Mouse (Mus musculus) stomach, embryonic 16.5 days (tissue): Measurements from ENCODE around the gene Rxfp4. TPM values are rescaled to one million over a fixed set of nuclear protein-coding genes. Genes with fewer than 3 reads are reported as not detected.

Experiments
- ATAC-seq: fragments of 200-750 bp; cut with Nextera tagmentation; 2 replicates; pipeline ENCODE4 v1.8.0; 2017; ENCODE audit warnings: moderate number of reproducible peaks, moderate TSS enrichment; ENCODE audit not compliant: insufficient read depth, low FRiP score
- H3K27ac ChIP-seq: fragments of 300-500 bp; sonication (generic); 2 replicates; pipeline ENCODE4 v1.5.1; 2014; ENCODE audit warnings: low read length
- H3K27me3 ChIP-seq: fragments of 300-500 bp; sonication (generic); 2 replicates; pipeline ENCODE4 v1.6.1; 2014; ENCODE audit warnings: low read length, control low read depth, mixed read lengths; ENCODE audit not compliant: control insufficient read depth, insufficient read depth
- H3K36me3 ChIP-seq: fragments of 300-500 bp; sonication (generic); 2 replicates; pipeline ENCODE4 v1.6.1; 2014; ENCODE audit warnings: low read length; ENCODE audit not compliant: control insufficient read depth, insufficient read depth
- H3K4me1 ChIP-seq: fragments of 300-500 bp; sonication (generic); 2 replicates; pipeline ENCODE4 v1.6.1; 2014; ENCODE audit warnings: low read length, control low read depth, mixed read lengths; ENCODE audit not compliant: control insufficient read depth, insufficient read depth
- H3K4me2 ChIP-seq: fragments of 300-500 bp; sonication (generic); 2 replicates; pipeline ENCODE4 v1.6.1; 2014; ENCODE audit warnings: low read depth, low read length, mixed read lengths
- H3K4me3 ChIP-seq: fragments of 300-500 bp; sonication (generic); replicated peaks from 2 replicates; pipeline ENCODE4 v1.5.1; 2014; ENCODE audit warnings: mild to moderate bottlenecking, low read length
- H3K9ac ChIP-seq: fragments of 300-500 bp; sonication (generic); 2 replicates; pipeline ENCODE4 v1.6.1; 2014; ENCODE audit warnings: low read length
- H3K9me3 ChIP-seq: fragments of 300-500 bp; sonication (generic); replicated peaks from 2 replicates; pipeline ENCODE4 v1.6.1; 2016; ENCODE audit warnings: low read length, control low read depth; ENCODE audit not compliant: control insufficient read depth
- WGBS: fragments of 180-500 bp; shearing (Covaris S2); extraction: QIAGEN DNeasy Blood & Tissue Kit; methylation state at CpG from one replicate; pipeline ENCODE4 v1.1.7; 2014; 5-methylcytosine and 5-hydroxymethylcytosine counted together
- polyA plus RNA-seq: library from polyadenylated mRNA; unstranded; fragments of >200 nt; fragmentation: Nextera tagmentation; extraction: Ambion mirVana; gene quantifications from 2 replicates; pipeline ENCODE4 v1.2.1, GENCODE M21; 2015

Gene Rxfp4
- polyA plus RNA-seq, 1 experiment from 2014 or later = not detected

DNA sequence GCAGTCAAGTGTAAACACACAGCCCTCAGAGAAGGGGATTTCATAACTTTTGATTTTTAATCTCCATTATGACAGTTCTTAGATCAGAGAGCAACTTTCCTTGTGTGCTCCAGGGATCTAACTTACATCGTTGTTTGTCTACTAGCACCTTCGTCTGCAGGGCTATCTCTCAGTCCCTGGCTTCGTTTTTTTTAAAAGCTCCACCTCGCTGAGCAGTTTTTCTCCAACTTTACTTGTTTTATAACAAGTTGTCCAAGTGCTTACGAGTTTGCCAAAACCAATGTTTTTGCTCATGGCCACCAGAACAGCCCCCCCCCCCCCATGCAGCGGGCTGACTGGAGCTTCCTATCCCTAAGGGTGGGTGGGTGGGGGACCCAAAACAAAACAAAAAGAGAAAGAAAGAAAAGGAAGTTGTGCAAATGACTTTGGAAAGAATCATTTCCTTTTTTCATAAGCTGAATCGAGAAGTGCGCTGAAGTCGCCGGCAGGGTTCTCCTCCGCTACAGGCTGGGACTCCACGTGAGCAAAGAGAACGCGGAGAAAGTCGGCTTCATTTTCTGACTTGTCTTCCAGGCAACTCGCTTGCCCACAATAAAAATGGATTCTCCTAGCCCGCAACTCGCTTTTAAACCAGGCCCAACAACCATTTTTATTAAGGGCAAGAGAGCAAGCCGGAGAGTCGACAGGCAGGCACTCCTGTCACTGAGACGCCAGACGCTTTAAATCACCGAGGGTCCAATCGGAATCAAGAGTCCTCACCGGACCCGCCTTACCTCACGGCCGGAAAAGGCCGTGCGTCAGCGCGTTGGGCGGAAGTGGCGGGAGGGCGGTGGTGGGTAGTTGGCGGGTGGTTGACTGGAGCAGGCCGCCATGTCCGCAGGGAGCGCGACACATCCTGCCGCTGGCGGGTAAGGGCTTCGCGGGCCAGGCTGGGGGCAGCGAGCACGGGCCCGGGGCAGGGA lies 32.3 kb upstream of the Rxfp4 start, which contains the start of gene Khdc4:
TSS of gene Khdc4 (plus strand) at position 824 of the 962 bp plus-strand sequence.
- H3K4me3 ChIP-seq = peak within 1 kb of the TSS; percentile 100
- H3K9me3 ChIP-seq = no peaks in the 10 kb centered on the region
- H3K36me3 ChIP-seq = peaks cover 3% of the 10 kb centered on the region; the same call in 1 of the 2 replicates
- H3K27ac ChIP-seq = peak within 1 kb of the TSS; percentile 99
- H3K27me3 ChIP-seq = no peaks in the 10 kb centered on the region
- peak within 1 kb of the TSS; percentile 80 for H3K4me2 ChIP-seq
- WGBS = under 1% methylated on average over 47 of the region's 47 CpGs
- H3K9ac ChIP-seq = peak within 1 kb of the TSS; percentile 99
- peaks cover 19% of the 10 kb centered on the region for H3K4me1 ChIP-seq
- ATAC-seq = peak; percentile 99

DNA sequence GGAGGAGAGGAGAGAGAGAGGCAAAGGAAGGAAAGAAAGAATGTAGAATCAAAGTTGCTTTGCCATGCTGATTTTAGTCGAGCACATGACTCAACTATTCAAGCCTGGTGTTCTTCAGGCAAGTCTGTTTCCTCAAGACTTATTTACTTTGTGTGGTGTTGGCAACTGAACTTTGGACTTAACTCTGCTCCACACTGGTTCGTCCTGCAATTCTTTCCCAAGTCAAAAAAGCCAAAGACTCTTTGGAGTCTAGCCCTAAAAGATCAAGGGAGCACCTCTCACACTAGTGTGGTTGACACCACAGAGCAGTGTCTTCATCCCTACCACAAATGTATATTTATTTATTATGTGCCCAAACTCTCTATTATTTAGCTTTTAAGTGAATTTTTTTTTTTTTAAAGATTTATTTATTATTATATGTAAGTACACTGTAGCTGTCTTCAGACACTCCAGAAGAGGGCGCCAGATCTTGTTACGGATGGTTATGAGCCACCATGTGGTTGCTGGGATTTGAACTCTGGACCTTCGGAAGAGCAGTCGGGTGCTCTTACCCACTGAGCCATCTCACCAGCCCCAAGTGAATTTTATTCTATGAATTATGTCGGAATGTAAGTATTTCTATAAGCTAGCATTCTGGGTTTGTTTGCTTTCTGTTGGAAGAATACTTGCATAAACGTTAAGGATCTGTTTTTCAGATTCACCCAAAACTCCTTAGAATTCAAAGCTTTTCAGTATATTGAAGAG lies 31.5 kb upstream of the Rxfp4 start:
- H3K4me2 ChIP-seq = peak overlapping the region; percentile 71
- H3K36me3 ChIP-seq = no peaks in the 10 kb centered on the region
- H3K9me3 ChIP-seq = no peaks in the 10 kb centered on the region
- H3K4me3 ChIP-seq = peak overlapping the region; percentile 100
- H3K9ac ChIP-seq = peak overlapping the region; percentile 78
- H3K4me1 ChIP-seq = peaks cover 19% of the 10 kb centered on the region
- ATAC-seq = peak; percentile 38; the same call in 1 of the 2 replicates
- H3K27ac ChIP-seq = peak overlapping the region; percentile 97
- H3K27me3 ChIP-seq = no peaks in the 10 kb centered on the region
- 52% methylated on average over 7 of the region's 8 CpGs for WGBS

DNA sequence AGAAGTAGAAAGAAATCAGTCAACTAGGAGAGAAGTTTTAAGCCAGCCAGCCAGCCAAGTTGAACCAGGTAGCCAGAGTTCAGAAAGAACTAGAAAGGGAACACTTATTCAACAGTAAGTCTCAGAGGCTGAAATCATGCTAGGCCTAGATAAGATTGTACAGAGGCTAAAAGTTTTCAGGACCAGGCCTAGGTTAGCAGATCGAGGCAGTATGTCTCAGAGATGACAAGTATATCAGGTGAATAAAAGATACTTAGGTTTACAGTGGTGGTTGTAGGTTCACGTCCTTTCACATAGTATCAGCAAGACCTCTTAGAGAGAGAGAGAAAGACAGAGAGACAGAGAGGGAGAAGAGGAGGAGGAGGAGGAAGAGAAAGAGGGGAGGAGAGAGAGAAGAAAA lies 30.9 kb upstream of the Rxfp4 start:
- no peaks in the 10 kb centered on the region for H3K36me3 ChIP-seq
- no peak for ATAC-seq
- no peaks in the 10 kb centered on the region for H3K27me3 ChIP-seq
- peaks cover 19% of the 10 kb centered on the region for H3K4me1 ChIP-seq
- no peaks in the 10 kb centered on the region for H3K9me3 ChIP-seq
- H3K4me3 ChIP-seq = no peak overlapping the region
- H3K27ac ChIP-seq = peak overlapping the region; percentile 82
- no peak overlapping the region for H3K4me2 ChIP-seq
- WGBS = 77% methylated on average over 2 of the region's 2 CpGs
- no peak overlapping the region for H3K9ac ChIP-seq

DNA sequence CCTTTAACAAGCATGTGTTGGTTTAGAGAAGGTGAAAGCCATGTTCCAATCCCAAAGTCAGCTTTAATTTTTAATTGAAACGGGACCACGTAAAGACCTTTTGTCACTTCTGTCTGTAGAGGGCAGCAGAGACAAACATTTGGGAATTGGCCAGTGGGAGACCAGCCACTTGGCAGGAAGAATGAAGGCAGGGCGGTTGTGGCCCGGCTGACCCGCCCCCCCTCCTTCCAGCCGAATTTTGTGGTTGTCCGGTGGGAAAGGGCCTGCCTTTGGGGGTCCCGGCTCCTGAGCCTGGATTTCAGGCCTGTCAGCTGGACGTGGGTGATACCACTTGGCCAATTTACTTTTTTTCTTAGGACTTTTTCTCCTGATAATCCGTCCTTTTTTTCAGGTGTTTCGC lies 24.5 kb upstream of the Rxfp4 start:
- no peaks in the 10 kb centered on the region for H3K27me3 ChIP-seq
- H3K4me1 ChIP-seq = 0 out of 2 replicates have a peak, but pooled peaks cover 5% of the 10 kb centered on the region
- no peak overlapping the region for H3K27ac ChIP-seq
- 9% methylated on average over 11 of the region's 11 CpGs for WGBS
- no peaks in the 10 kb centered on the region for H3K9me3 ChIP-seq
- ATAC-seq = peak; percentile 53; the same call in 1 of the 2 replicates
- H3K4me3 ChIP-seq = peak overlapping the region; percentile 39
- peak overlapping the region; percentile 58 for H3K4me2 ChIP-seq
- H3K9ac ChIP-seq = peak overlapping the region; percentile 62
- H3K36me3 ChIP-seq = no peaks in the 10 kb centered on the region

DNA sequence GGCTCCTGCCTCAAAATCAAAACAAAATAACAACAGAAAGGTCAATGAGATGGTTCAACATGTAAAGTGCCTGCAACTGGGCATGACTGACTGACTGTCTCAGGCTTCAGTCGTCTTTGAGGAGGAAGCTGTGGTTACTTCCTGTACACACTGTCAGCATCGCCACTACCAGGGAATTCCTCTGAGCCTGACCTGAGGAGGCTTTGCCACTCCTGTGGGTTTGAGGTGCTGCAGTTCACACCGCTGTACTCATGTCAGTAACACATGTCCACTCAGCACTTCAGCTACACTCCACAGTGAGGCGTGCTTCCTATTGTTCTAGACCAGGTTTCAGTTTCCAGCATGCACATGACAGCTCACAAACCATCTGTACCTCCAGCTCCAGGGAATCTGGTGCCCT lies 11.2 kb upstream of the Rxfp4 start:
- no peaks in the 10 kb centered on the region for H3K27me3 ChIP-seq
- no peak overlapping the region for H3K4me3 ChIP-seq
- no peaks in the 10 kb centered on the region for H3K36me3 ChIP-seq
- no peak overlapping the region for H3K27ac ChIP-seq
- no peak overlapping the region for H3K9ac ChIP-seq
- no peaks in the 10 kb centered on the region for H3K4me1 ChIP-seq
- ATAC-seq = no peak
- no peaks in the 10 kb centered on the region for H3K9me3 ChIP-seq
- H3K4me2 ChIP-seq = no peak overlapping the region
- 79% methylated on average over 4 of the region's 4 CpGs for WGBS

DNA sequence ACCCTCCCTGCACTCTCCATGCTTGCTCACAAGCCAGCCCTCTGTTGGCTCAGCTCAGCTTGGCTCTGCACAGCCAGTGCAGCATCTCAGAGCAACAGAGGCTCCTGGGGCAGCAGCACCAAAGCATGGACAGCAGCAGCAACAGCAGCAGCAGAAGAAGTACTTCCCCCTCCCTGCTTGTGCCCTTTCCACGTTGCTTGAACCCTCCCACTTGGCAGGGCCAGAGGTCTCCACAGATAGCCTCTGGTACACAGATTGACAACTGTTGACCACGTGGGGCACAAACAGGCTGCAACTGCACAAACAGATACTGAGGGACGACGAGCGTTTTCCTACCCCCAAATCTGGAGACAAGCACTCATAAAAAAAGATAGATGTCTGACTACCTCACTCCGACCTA lies 6.9 kb upstream of the Rxfp4 start:
- Histone ChIP-seq H3K27me3 (no peaks in the 10 kb centered on the region), H3K9ac (no peak overlapping the region), H3K4me3 (no peak overlapping the region), H3K27ac (no peak overlapping the region), H3K36me3 (no peaks in the 10 kb centered on the region), H3K9me3 (no peaks in the 10 kb centered on the region), H3K4me2 (no peak overlapping the region), H3K4me1 (no peaks in the 10 kb centered on the region)
- no peak for ATAC-seq
- 37% methylated on average over 6 of the region's 6 CpGs for WGBS

DNA sequence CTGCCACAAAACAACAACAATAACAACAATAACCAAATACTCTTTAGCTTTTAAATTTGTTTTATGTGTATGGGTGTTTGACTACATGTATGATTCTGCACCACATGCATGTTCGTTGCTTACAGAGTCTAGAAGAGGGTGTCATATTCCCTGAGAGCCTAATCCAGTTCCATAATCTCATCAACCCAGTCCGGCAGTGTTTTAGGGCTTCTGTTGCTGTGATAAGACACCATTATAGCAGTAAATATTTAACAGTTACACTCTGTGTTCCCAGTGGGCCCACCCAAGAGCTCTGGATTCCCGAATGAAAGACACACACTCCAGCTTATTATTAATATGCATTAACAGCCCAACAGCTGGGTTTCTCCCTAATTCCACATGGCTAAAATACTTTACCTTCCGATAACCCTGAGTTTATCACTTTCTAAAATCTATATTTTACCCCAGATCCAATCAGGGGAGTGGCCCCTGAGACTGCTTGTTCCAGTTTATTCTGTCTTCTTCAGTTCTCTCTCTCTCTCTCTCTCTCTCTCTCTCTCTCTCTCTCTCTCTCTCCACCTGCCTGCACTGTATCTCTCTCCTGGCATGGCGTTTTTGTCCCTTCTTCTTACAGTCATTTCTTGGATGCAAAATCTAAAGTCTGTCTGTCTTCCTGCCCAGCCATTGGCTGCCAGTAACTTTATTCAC lies 5.6 kb upstream of the Rxfp4 start:
- no peak overlapping the region for H3K4me2 ChIP-seq
- H3K36me3 ChIP-seq = no peaks in the 10 kb centered on the region
- H3K9ac ChIP-seq = no peak overlapping the region
- H3K9me3 ChIP-seq = no peaks in the 10 kb centered on the region
- no peaks in the 10 kb centered on the region for H3K4me1 ChIP-seq
- H3K27me3 ChIP-seq = no peaks in the 10 kb centered on the region
- no peak overlapping the region for H3K27ac ChIP-seq
- no peak for ATAC-seq
- no peak overlapping the region for H3K4me3 ChIP-seq
- WGBS = 47% methylated on average over 5 of the region's 5 CpGs

DNA sequence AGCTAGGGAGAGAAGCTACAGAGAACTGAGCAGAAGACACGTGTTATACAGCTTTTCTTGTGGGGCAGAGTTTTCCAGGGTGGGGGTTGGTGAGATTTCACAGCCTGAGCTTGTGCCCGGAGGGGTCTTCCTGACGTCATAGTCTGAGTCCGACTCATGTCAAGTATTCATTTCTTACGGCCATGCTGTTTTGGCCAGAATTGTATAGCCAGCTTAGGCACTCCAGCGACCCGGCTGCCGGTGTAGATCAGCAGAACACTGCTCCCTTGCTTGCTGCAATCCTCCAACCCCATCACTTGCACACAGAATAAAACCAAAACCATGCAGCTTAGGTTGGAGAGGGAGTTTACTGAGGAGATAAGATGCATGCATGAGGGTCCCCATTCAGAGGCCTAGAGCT lies 2.7 kb upstream of the Rxfp4 start:
- no peak overlapping the region for H3K9ac ChIP-seq
- no peak for ATAC-seq
- no peak overlapping the region for H3K27ac ChIP-seq
- no peaks in the 10 kb centered on the region for H3K9me3 ChIP-seq
- WGBS = 78% methylated on average over 8 of the region's 8 CpGs
- H3K4me2 ChIP-seq = no peak overlapping the region
- no peak overlapping the region for H3K4me3 ChIP-seq
- H3K27me3 ChIP-seq = no peaks in the 10 kb centered on the region
- H3K36me3 ChIP-seq = no peaks in the 10 kb centered on the region
- no peaks in the 10 kb centered on the region for H3K4me1 ChIP-seq
